Mouse (Mus musculus): Measurements from ENCODE around the gene Vmn1r30. TPM values are rescaled to one million over a fixed set of nuclear protein-coding genes. Genes with fewer than 3 reads are reported as not detected.

Vmn1r30 gene
- not detected in 2 replicates for polyA plus RNA-seq (2016; fragmentation: Nextera tagmentation; extraction: Ambion mirVana)

GRCm38 (mm10) chr6:58443285-58443684 lies at the start of gene Vmn1r30:
Gene Vmn1r30, minus strand, starts transcription at chr6:58443385.
- Histone ChIP-seq H3K9ac (no peak within 1 kb of the TSS), H3K27me3 (replicated peaks) (no peaks in the 10 kb centered on the region), H3K4me2 (replicated peaks) (no peak within 1 kb of the TSS), H3K9me3 (no peaks in the 10 kb centered on the region), H3K4me1 (no peaks in the 10 kb centered on the region), H3K36me3 (no peaks in the 10 kb centered on the region), H3K4me3 (no peak within 1 kb of the TSS), H3K27ac (no peak within 1 kb of the TSS)
- ATAC-seq (ENCODE audit: low FRiP score, low read depth), result no peak

- Histone ChIP-seq H3K36me3 (no peaks in the 10 kb centered on the region), H3K27me3 (replicated peaks) (no peaks in the 10 kb centered on the region), H3K4me3 (no peak within 1 kb of the TSS), H3K4me1 (no peaks in the 10 kb centered on the region), H3K9me3 (no peaks in the 10 kb centered on the region), H3K9ac (no peak within 1 kb of the TSS), H3K27ac (no peak within 1 kb of the TSS), H3K4me2 (replicated peaks) (no peak within 1 kb of the TSS)
- no peak for ATAC-seq (ENCODE audit: low FRiP score, low read depth)
- WGBS, result 93% methylated on average over 1 of the region's 1 CpGs
Observed at GRCm38 (mm10) chr6:58475230-58475629, 32.0 kb upstream of the Vmn1r30 start, which contains the start of gene Vmn1r31. Gene Vmn1r31, minus strand, starts transcription at chr6:58475330.

Other genes with a start within 250 kb of the Vmn1r30 start
- not detected in 2 replicates for gene Vmn1r27, start 224.6 kb downstream of the Vmn1r30 start, polyA plus RNA-seq (2016; fragmentation: Nextera tagmentation; extraction: Ambion mirVana)
- not detected in 2 replicates for gene Vmn1r28, start 181.3 kb downstream of the Vmn1r30 start, polyA plus RNA-seq (2016; fragmentation: Nextera tagmentation; extraction: Ambion mirVana)
- not detected in 2 replicates for gene Vmn1r29, start 141.8 kb downstream of the Vmn1r30 start, polyA plus RNA-seq (2016; fragmentation: Nextera tagmentation; extraction: Ambion mirVana)
- not detected in 2 replicates for gene Vmn1r31, start 31.9 kb upstream of the Vmn1r30 start, polyA plus RNA-seq (2016; fragmentation: Nextera tagmentation; extraction: Ambion mirVana)
- gene Abcg2, start 141.1 kb upstream of the Vmn1r30 start, polyA plus RNA-seq (2016; fragmentation: Nextera tagmentation; extraction: Ambion mirVana), result 40.4 and 44.0 TPM in 2 replicates